Mouse (Mus musculus): ENCODE data around the gene Spin2-ps6.
"Not testable (repeated sequence)": the region's sequence is repeated elsewhere in the genome, so short reads cannot be mapped to it uniquely, and the experiment has no call there.

Spin2-ps6 gene

DNA sequence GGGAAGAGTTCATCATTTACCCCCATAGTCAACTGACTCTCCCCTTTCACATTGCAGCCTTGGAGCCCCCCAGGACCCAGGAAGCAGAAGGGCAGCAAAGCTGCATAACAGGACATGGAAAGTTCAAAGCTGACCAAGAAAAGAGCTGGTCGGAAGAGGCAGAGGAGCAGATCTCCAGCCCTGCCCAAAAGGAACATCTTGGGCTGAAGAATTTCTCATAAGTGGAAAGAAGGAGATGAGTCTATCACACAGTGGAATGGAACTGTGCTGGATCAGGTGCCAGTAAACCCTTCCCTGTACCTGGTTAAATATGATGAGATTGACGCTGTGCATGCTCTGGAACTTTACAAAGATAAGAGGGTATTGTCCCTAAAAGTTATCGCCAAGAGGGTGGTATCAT, at the start of gene Spin2-ps6:
Gene Spin2-ps6 (plus strand): TSS at position 301 of the 400 bp plus-strand sequence.
- DNase-seq, result not testable (repeated sequence)
